Mouse (Mus musculus): ENCODE measurements at regions not wholly inside any gene's neighbourhood (a gene's known extent, or its start where the extent isn't known, plus 50 kb on each side); places are given as distances from the start of the nearest gene placed in this dataset.

GRCm38 (mm10) chr12:97432704-97433103 lies 826.6 kb downstream of the Galc start:
- Histone ChIP-seq H3K4me1 (ENCODE audit: insufficient read depth, low read depth, low read length) (no peaks in the 10 kb centered on the region), H3K4me2 (replicated peaks; ENCODE audit: low read depth, low read length) (no peak overlapping the region), H3K4me3 (ENCODE audit: low read depth, low read length) (no peak overlapping the region), H3K27ac (ENCODE audit: low read length) (no peak overlapping the region), H3K9me3 (ENCODE audit: low read length) (no peaks in the 10 kb centered on the region), H3K27me3 (replicated peaks; ENCODE audit: insufficient read depth, low read length) (no peaks in the 10 kb centered on the region), H3K36me3 (ENCODE audit: insufficient read depth, low read length) (no peaks in the 10 kb centered on the region), H3K9ac (replicated peaks; ENCODE audit: low read depth) (no peak overlapping the region)
- no peak for ATAC-seq
- TF ChIP-seq EP300 (IDR thresholded peaks at IDR 0.05) (no peak), CTCF (IDR thresholded peaks at IDR 0.05) (no peak)
- no peak for DNase-seq (ENCODE audit: low spot score)
- WGBS, result 84% methylated on average over 4 of the region's 4 CpGs

DNA sequence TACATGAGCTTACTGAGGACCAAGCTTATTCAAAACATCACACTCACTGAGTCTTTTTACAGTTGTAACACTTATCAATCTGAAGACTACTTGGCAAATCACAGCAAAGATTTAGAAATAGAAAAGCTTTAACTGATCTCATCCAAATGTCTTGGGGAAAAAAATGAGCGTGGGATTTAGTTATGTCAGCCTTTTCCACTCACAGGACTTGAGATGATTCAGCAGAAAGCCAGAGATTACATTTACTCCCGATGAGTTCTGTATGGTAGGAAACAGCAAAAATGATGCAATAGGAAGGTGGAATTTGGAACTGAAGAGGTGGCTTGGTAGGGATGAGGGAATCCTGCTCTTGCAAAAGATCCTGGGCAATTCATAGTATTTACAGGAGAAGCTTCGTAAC lies 831.0 kb downstream of the Galc start:
- Histone ChIP-seq H3K4me1 (ENCODE audit: insufficient read depth, low read depth, low read length) (no peaks in the 10 kb centered on the region), H3K27me3 (replicated peaks; ENCODE audit: insufficient read depth, low read length) (no peaks in the 10 kb centered on the region), H3K4me3 (ENCODE audit: low read depth, low read length) (no peak overlapping the region), H3K36me3 (ENCODE audit: insufficient read depth, low read length) (no peaks in the 10 kb centered on the region), H3K27ac (ENCODE audit: low read length) (no peak overlapping the region), H3K9ac (replicated peaks; ENCODE audit: low read depth) (no peak overlapping the region), H3K9me3 (ENCODE audit: low read length) (no peaks in the 10 kb centered on the region), H3K4me2 (replicated peaks; ENCODE audit: low read depth, low read length) (no peak overlapping the region)
- TF ChIP-seq EP300 (IDR thresholded peaks at IDR 0.05) (no peak), CTCF (IDR thresholded peaks at IDR 0.05) (no peak)
- ATAC-seq (no peak), DNase-seq (ENCODE audit: low spot score) (no peak)
- 73% methylated on average over 3 of the region's 3 CpGs for WGBS

DNA sequence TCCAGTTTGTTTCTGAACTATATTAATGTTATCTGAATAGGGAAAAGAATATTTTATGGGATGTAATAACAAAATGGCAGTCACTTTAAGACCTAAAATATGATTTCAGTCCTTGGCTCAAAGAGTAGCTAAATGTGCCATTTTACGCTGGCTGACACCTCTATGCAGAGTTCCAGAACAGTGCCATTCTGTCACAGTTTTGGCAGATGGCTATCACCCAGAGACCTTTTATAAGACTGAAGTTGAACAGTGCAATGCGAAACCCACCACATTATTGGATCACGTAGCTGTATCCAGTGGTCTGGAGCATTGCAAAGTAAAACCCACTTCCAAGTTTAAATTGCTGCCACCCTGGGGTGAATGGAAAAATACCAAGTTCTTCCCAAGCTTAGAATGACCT lies 834.5 kb downstream of the Galc start:
- H3K4me1 ChIP-seq (ENCODE audit: insufficient read depth, low read depth, low read length), result no peaks in the 10 kb centered on the region
- no peak overlapping the region for H3K4me2 ChIP-seq (replicated peaks; ENCODE audit: low read depth, low read length)
- no peak for ATAC-seq
- H3K9ac ChIP-seq (replicated peaks; ENCODE audit: low read depth), result no peak overlapping the region
- H3K27me3 ChIP-seq (replicated peaks; ENCODE audit: insufficient read depth, low read length), result no peaks in the 10 kb centered on the region
- TF ChIP-seq CTCF (IDR thresholded peaks at IDR 0.05) (no peak), EP300 (IDR thresholded peaks at IDR 0.05) (no peak)
- DNase-seq (ENCODE audit: low spot score), result no peak
- H3K9me3 ChIP-seq (ENCODE audit: low read length), result no peaks in the 10 kb centered on the region
- H3K27ac ChIP-seq (ENCODE audit: low read length), result no peak overlapping the region
- WGBS, result 90% methylated on average over 3 of the region's 3 CpGs
- no peak overlapping the region for H3K4me3 ChIP-seq (ENCODE audit: low read depth, low read length)
- no peaks in the 10 kb centered on the region for H3K36me3 ChIP-seq (ENCODE audit: insufficient read depth, low read length)

- Histone ChIP-seq H3K4me3 (ENCODE audit: low read depth, low read length) (no peak overlapping the region), H3K4me1 (ENCODE audit: insufficient read depth, low read depth, low read length) (no peaks in the 10 kb centered on the region), H3K36me3 (ENCODE audit: insufficient read depth, low read length) (no peaks in the 10 kb centered on the region), H3K9ac (replicated peaks; ENCODE audit: low read depth) (no peak overlapping the region), H3K27ac (ENCODE audit: low read length) (no peak overlapping the region), H3K9me3 (ENCODE audit: low read length) (no peaks in the 10 kb centered on the region), H3K27me3 (replicated peaks; ENCODE audit: insufficient read depth, low read length) (no peaks in the 10 kb centered on the region), H3K4me2 (replicated peaks; ENCODE audit: low read depth, low read length) (no peak overlapping the region)
- ATAC-seq (no peak), DNase-seq (ENCODE audit: low spot score) (no peak)
- TF ChIP-seq CTCF (IDR thresholded peaks at IDR 0.05), result no peak
- TF ChIP-seq EP300 (IDR thresholded peaks at IDR 0.05), result no peak
- 30% methylated on average over 3 of the region's 3 CpGs for WGBS
These were observed 855.8 kb downstream of the Galc start for GRCm38 (mm10) chr12:97403440-97403839.

GRCm38 (mm10) chr12:97402412-97403396 lies 856.6 kb downstream of the Galc start:
- no peaks in the 10 kb centered on the region for H3K9me3 ChIP-seq (ENCODE audit: low read length)
- no peak for DNase-seq (ENCODE audit: low spot score)

GRCm38 (mm10) chr12:97398582-97398945 lies 860.7 kb downstream of the Galc start:
- ATAC-seq (no peak), DNase-seq (ENCODE audit: low spot score) (no peak)
- no peak overlapping the region for H3K4me3 ChIP-seq (ENCODE audit: low read depth, low read length)
- no peaks in the 10 kb centered on the region for H3K9me3 ChIP-seq (ENCODE audit: low read length)
- no peak overlapping the region for H3K4me2 ChIP-seq (replicated peaks; ENCODE audit: low read depth, low read length)
- TF ChIP-seq EP300 (IDR thresholded peaks at IDR 0.05) (no peak), CTCF (IDR thresholded peaks at IDR 0.05) (no peak)
- H3K27me3 ChIP-seq (replicated peaks; ENCODE audit: insufficient read depth, low read length), result no peaks in the 10 kb centered on the region
- H3K4me1 ChIP-seq (ENCODE audit: insufficient read depth, low read depth, low read length), result no peaks in the 10 kb centered on the region
- no peaks in the 10 kb centered on the region for H3K36me3 ChIP-seq (ENCODE audit: insufficient read depth, low read length)
- no peak overlapping the region for H3K27ac ChIP-seq (ENCODE audit: low read length)
- 24% methylated on average over 3 of the region's 3 CpGs for WGBS
- no peak overlapping the region for H3K9ac ChIP-seq (replicated peaks; ENCODE audit: low read depth)

More at GRCm38 (mm10) chr12:97402412-97403396, 856.6 kb downstream of the Galc start:
- Histone ChIP-seq H3K27ac (ENCODE audit: low read length) (no peak overlapping the region), H3K4me3 (ENCODE audit: low read depth, low read length) (no peak overlapping the region), H3K36me3 (ENCODE audit: insufficient read depth, low read length) (no peaks in the 10 kb centered on the region), H3K27me3 (replicated peaks; ENCODE audit: insufficient read depth, low read length) (no peaks in the 10 kb centered on the region), H3K4me2 (replicated peaks; ENCODE audit: low read depth, low read length) (no peak overlapping the region), H3K9ac (replicated peaks; ENCODE audit: low read depth) (no peak overlapping the region), H3K4me1 (ENCODE audit: insufficient read depth, low read depth, low read length) (no peaks in the 10 kb centered on the region)
- 21% methylated on average over 10 of the region's 10 CpGs for WGBS
- no peak for ATAC-seq
- TF ChIP-seq EP300 (IDR thresholded peaks at IDR 0.05) (no peak), CTCF (IDR thresholded peaks at IDR 0.05) (no peak)
